ENCODE assay signal across 8 mouse cellular contexts in the genomic region with DNA sequence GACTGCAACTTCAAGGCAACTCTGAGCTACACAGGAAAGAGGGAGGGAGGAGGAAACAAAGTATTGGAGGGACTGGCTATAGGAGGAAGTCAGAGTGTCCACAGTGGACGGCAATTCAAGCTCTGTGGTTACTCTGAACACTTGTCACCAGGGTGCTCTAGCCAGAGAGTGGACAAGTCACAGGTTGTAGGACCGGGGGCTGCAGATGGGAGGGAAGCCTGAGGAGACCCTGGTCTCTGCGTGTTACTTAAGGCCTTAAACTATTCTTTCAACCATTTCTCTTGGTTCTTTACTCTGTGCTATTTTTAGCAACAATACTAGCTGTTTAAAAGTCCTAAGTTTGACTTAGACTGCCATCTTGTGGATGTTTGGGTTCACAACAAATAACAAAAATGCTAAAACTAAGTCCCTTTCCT. TPM values are rescaled to one million over a fixed set of nuclear protein-coding genes. Genes with fewer than 3 reads are reported as not detected.
DNase-seq lines count a peak whose midpoint lies in the region; ATAC-seq and TF ChIP-seq lines count a peak whose summit lies in the region.

No protein-coding gene starts in this region.

- no peak overlapping the region for H3K4me3 ChIP-seq in layer of hippocampus, adult 2 months
- H3K4me3 ChIP-seq in cortical plate, adult 2 months (ENCODE audit: insufficient read depth, low read length) = no peak overlapping the region
- H3K4me3 ChIP-seq in heart, postnatal 0 days (ENCODE audit: low read depth, low read length) = no peak overlapping the region
- H3K4me3 ChIP-seq in liver, embryonic 14.5 days (ENCODE audit: insufficient read depth in 1 of 2, low read depth in 2 of 2, low read length in 2 of 2) = no peak overlapping the region
- H3K4me3 ChIP-seq in neural tube, embryonic 13.5 days = no peak overlapping the region

- no peak overlapping the region for H3K27ac ChIP-seq in layer of hippocampus, adult 2 months
- no peak overlapping the region for H3K27ac ChIP-seq in cortical plate, adult 2 months (ENCODE audit: insufficient read depth, low read length)
- H3K27ac ChIP-seq in heart, postnatal 0 days (ENCODE audit: low read depth) = peak overlapping the region; percentile 33
- no peak overlapping the region for H3K27ac ChIP-seq in liver, embryonic 14.5 days
- H3K27ac ChIP-seq in neural tube, embryonic 13.5 days (replicated peaks) = no peak overlapping the region

- no peaks in the 10 kb centered on the region for H3K27me3 ChIP-seq in heart, postnatal 0 days (ENCODE audit: control insufficient read depth, insufficient read depth, low read length)
- no peaks in the 10 kb centered on the region for H3K27me3 ChIP-seq in liver, embryonic 14.5 days (ENCODE audit: control insufficient read depth, insufficient read depth, low read length)
- no peaks in the 10 kb centered on the region for H3K27me3 ChIP-seq in neural tube, embryonic 13.5 days

- peak; percentile 30 to 35 for DNase-seq in layer of hippocampus, adult 2 months (ENCODE audit: low spot score in 2 of 2)
- no peak for DNase-seq in layer of hippocampus, postnatal 10 days (ENCODE audit: low spot score in 2 of 2)
- peak; percentile 87 for DNase-seq in heart, postnatal 0 days (ENCODE audit: low spot score)
- peak in 2 of 3 experiments; percentile 25 to 49 for DNase-seq in liver, embryonic 14.5 days (ENCODE audit: low read depth in 3 of 3, low spot score in 3 of 3)
- DNase-seq in gastrocnemius, adult 18-20 months (ENCODE audit: low spot score) = no peak
- no peak for DNase-seq in adrenal gland, postnatal 14 days

- peak; percentile 67 for ATAC-seq in heart, postnatal 0 days (ENCODE audit: insufficient read depth, low read depth)
- ATAC-seq in liver, embryonic 14.5 days (ENCODE audit: insufficient read depth) = peak; percentile 51; the same call in 1 of the 2 replicates
- peak; percentile 47; the same call in 1 of the 2 replicates for ATAC-seq in neural tube, embryonic 13.5 days (ENCODE audit: low read depth)

- H3K9me3 ChIP-seq in heart, postnatal 0 days (replicated peaks; ENCODE audit: control insufficient read depth, low read length) = no peaks in the 10 kb centered on the region
- no peaks in the 10 kb centered on the region for H3K9me3 ChIP-seq in liver, embryonic 14.5 days (ENCODE audit: control insufficient read depth, low read length)
- H3K9me3 ChIP-seq in neural tube, embryonic 13.5 days = no peaks in the 10 kb centered on the region

- TF ChIP-seq POLR2A in cortical plate, adult 2 months (IDR thresholded peaks at IDR 0.05; ENCODE audit: extremely low read depth, insufficient read depth, low read length) = no peak

- no peaks in the 10 kb centered on the region for H3K36me3 ChIP-seq in heart, postnatal 0 days (replicated peaks; ENCODE audit: control insufficient read depth, insufficient read depth, low read length)
- no peaks in the 10 kb centered on the region for H3K36me3 ChIP-seq in liver, embryonic 14.5 days (replicated peaks; ENCODE audit: control insufficient read depth, insufficient read depth, low read depth)
- no peaks in the 10 kb centered on the region for H3K36me3 ChIP-seq in neural tube, embryonic 13.5 days

- H3K4me1 ChIP-seq in cortical plate, adult 2 months (ENCODE audit: control insufficient read depth, insufficient read depth, low read length) = no peaks in the 10 kb centered on the region
- H3K4me1 ChIP-seq in heart, postnatal 0 days (ENCODE audit: control insufficient read depth, insufficient read depth) = no peaks in the 10 kb centered on the region; the same call in 1 of the 2 replicates
- H3K4me1 ChIP-seq in liver, embryonic 14.5 days (replicated peaks; ENCODE audit: control insufficient read depth in 2 of 2, insufficient read depth in 2 of 2, low read length in 1 of 2) = peaks cover 0 to 10% of the 10 kb centered on the region in 2 experiments; a peak in 2 of 4 replicates
- 0 out of 2 replicates have a peak, but pooled peaks cover 5% of the 10 kb centered on the region for H3K4me1 ChIP-seq in neural tube, embryonic 13.5 days (replicated peaks)

- 14% methylated on average over 3 of the region's 3 CpGs for WGBS in heart, postnatal 0 days
- WGBS in liver, embryonic 14.5 days (ENCODE audit: insufficient replicate concordance) = 10% methylated on average over 3 of the region's 3 CpGs
- WGBS in neural tube, embryonic 13.5 days = 41% methylated on average over 3 of the region's 3 CpGs

- peak; percentile 80 for TF ChIP-seq CTCF in layer of hippocampus, adult 2 months (conservative IDR thresholded peaks at IDR 0.05)
- peak; percentile 25; the same call in 1 of the 2 replicates for TF ChIP-seq CTCF in cortical plate, adult 2 months (IDR thresholded peaks at IDR 0.05; ENCODE audit: extremely low read depth, insufficient read depth, low read length)
- peak; percentile 65 for TF ChIP-seq CTCF in heart, postnatal 0 days (IDR thresholded peaks at IDR 0.05; ENCODE audit: low read depth)
- peak; percentile 51 for TF ChIP-seq CTCF in liver, embryonic 14.5 days (IDR thresholded peaks at IDR 0.05; ENCODE audit: low read depth)

- no peak overlapping the region; the same call in 1 of the 2 replicates for H3K9ac ChIP-seq in heart, postnatal 0 days (replicated peaks; ENCODE audit: low read depth, low read length)
- no peak overlapping the region for H3K9ac ChIP-seq in liver, embryonic 14.5 days (replicated peaks)
- H3K9ac ChIP-seq in neural tube, embryonic 13.5 days = no peak overlapping the region

- peak overlapping the region; percentile 29 for H3K4me2 ChIP-seq in heart, postnatal 0 days (ENCODE audit: low read depth, low read length)
- peak overlapping the region; percentile 53; the same call in 1 of the 2 replicates for H3K4me2 ChIP-seq in liver, embryonic 14.5 days (ENCODE audit: low read depth)
- no peak overlapping the region for H3K4me2 ChIP-seq in neural tube, embryonic 13.5 days

- no peak for TF ChIP-seq EP300 in heart, postnatal 0 days (IDR thresholded peaks at IDR 0.05; ENCODE audit: low read depth)
- no peak for TF ChIP-seq EP300 in liver, embryonic 14.5 days (IDR thresholded peaks at IDR 0.05; ENCODE audit: low read depth)

RNA-seq across cellular contexts. Expression of a gene that starts 38.6 kb away (rescaled TPM):
- total RNA-seq in layer of hippocampus, adult 2 months (2021) = 1 to 10 TPM; 8.5 to 9.4 TPM
- total RNA-seq in layer of hippocampus, postnatal 10 days (2021) = 10 to 100 TPM; 17.4 to 18.4 TPM
- polyA plus RNA-seq in cortical plate, adult 2 months (2012; rRNA removed) = 23.5 and 25.7 TPM in 2 replicates
- 42.2 and 45.9 TPM in 2 replicates for total RNA-seq in heart, postnatal 0 days (2014; rRNA removed; ENCODE audit: low replicate concordance)
- polyA plus RNA-seq in heart, postnatal 0 days (2015; fragmentation: Nextera tagmentation; extraction: Ambion mirVana) = 56.7 and 58.8 TPM in 2 replicates
- 79.4 and 84.5 TPM in 2 replicates for polyA plus RNA-seq in liver, embryonic 14.5 days (2012; rRNA removed)
- polyA plus RNA-seq in liver, embryonic 14.5 days (2014; fragmentation: Nextera tagmentation; extraction: Ambion mirVana) = 108 and 122 TPM in 2 replicates
- 16.6 and 19.8 TPM in 2 replicates for polyA plus RNA-seq in neural tube, embryonic 13.5 days (2015; fragmentation: Nextera tagmentation; extraction: Ambion mirVana)
- total RNA-seq in gastrocnemius, adult 18-20 months (2021) = 10 to 100 TPM in 1 of 2 experiments, 1 to 10 TPM in 1; 5.8 to 10.9 TPM
- total RNA-seq in adrenal gland, postnatal 14 days (2021) = 24.4 and 62.7 TPM in 2 replicates

RNA-seq across cellular contexts. Expression of a gene that starts 56.7 kb away (rescaled TPM):
- total RNA-seq in layer of hippocampus, adult 2 months (2021) = under 1 TPM; 0.44 to 0.61 TPM
- 1 to 10 TPM in 1 of 2 experiments, under 1 TPM in 1; 0.71 to 1.3 TPM for total RNA-seq in layer of hippocampus, postnatal 10 days (2021)
- polyA plus RNA-seq in cortical plate, adult 2 months (2012; rRNA removed) = 0.46 and 0.93 TPM in 2 replicates
- 0.19 TPM in 1 of 2 replicates, not detected in the other for total RNA-seq in heart, postnatal 0 days (2014; rRNA removed; ENCODE audit: low replicate concordance)
- 0.04 and 0.25 TPM in 2 replicates for polyA plus RNA-seq in heart, postnatal 0 days (2015; fragmentation: Nextera tagmentation; extraction: Ambion mirVana)
- 0.01 TPM in 1 of 2 replicates, not detected in the other for polyA plus RNA-seq in liver, embryonic 14.5 days (2012; rRNA removed)
- polyA plus RNA-seq in liver, embryonic 14.5 days (2014; fragmentation: Nextera tagmentation; extraction: Ambion mirVana) = not detected in 2 replicates
- not detected in 2 replicates for polyA plus RNA-seq in neural tube, embryonic 13.5 days (2015; fragmentation: Nextera tagmentation; extraction: Ambion mirVana)
- not detected for total RNA-seq in gastrocnemius, adult 18-20 months (2021)
- 0.44 TPM in 1 of 2 replicates, not detected in the other for total RNA-seq in adrenal gland, postnatal 14 days (2021)

RNA-seq across cellular contexts. Expression of a gene that starts 58.4 kb away (rescaled TPM):
- under 1 TPM; 0.26 to 0.52 TPM for total RNA-seq in layer of hippocampus, adult 2 months (2021)
- under 1 TPM; 0.57 to 0.76 TPM for total RNA-seq in layer of hippocampus, postnatal 10 days (2021)
- polyA plus RNA-seq in cortical plate, adult 2 months (2012; rRNA removed) = 0.21 and 0.25 TPM in 2 replicates
- total RNA-seq in heart, postnatal 0 days (2014; rRNA removed; ENCODE audit: low replicate concordance) = 1.7 TPM in 1 of 2 replicates, not detected in the other
- 0.75 and 0.83 TPM in 2 replicates for polyA plus RNA-seq in heart, postnatal 0 days (2015; fragmentation: Nextera tagmentation; extraction: Ambion mirVana)
- polyA plus RNA-seq in liver, embryonic 14.5 days (2012; rRNA removed) = 0.06 and 0.08 TPM in 2 replicates
- polyA plus RNA-seq in liver, embryonic 14.5 days (2014; fragmentation: Nextera tagmentation; extraction: Ambion mirVana) = 0.09 TPM in 1 of 2 replicates, not detected in the other
- polyA plus RNA-seq in neural tube, embryonic 13.5 days (2015; fragmentation: Nextera tagmentation; extraction: Ambion mirVana) = not detected in 2 replicates
- not detected for total RNA-seq in gastrocnemius, adult 18-20 months (2021)
- total RNA-seq in adrenal gland, postnatal 14 days (2021) = 0.30 TPM in 1 of 2 replicates, not detected in the other

Comparison
In these comparisons a context has a peak if more than half of its experiments do, and no peak if none do; other contexts are left out.
1. DNase-seq: peak in layer of hippocampus, adult 2 months (2 of 2), heart, postnatal 0 days (single experiment) and liver, embryonic 14.5 days (2 of 3); none in layer of hippocampus, postnatal 10 days (0 of 2), gastrocnemius, adult 18-20 months (single experiment) and adrenal gland, postnatal 14 days (single experiment).
2. CTCF ChIP-seq: peak in every context shown above with its lines; median percentile 80 in layer of hippocampus, adult 2 months; 65 in heart, postnatal 0 days; 51 in liver, embryonic 14.5 days; 25 in cortical plate, adult 2 months.
3. Peak in every context shown above with its lines, with median percentiles within 50 percentile points of each other: ATAC-seq.